Mouse (Mus musculus) CH12.LX (cell line): ENCODE results near the gene Gm4969.

ENCODE experiments used
- CTCF ChIP-seq, 2 experiments: IDR thresholded peaks in 1 of 2; conservative IDR thresholded peaks in 1 of 2; 2 replicates each; pipeline ENCODE4 v1.5.1; 2011 to 2012; ENCODE audit warnings: low read depth in 2 of 2, low read length in 2 of 2, improper control_type of control experiment in 1 of 2, inconsistent platforms in 1 of 2, mild to moderate bottlenecking in 1 of 2, moderate library complexity in 1 of 2
- EP300 ChIP-seq: IDR thresholded peaks from 2 replicates; pipeline ENCODE4 v1.6.1; 2011; ENCODE audit warnings: low read length, improper control_type of control experiment
- ETS1 ChIP-seq: conservative IDR thresholded peaks from 2 replicates; pipeline ENCODE4 v1.6.1; 2012; ENCODE audit warnings: low read depth, mild to moderate bottlenecking, inconsistent platforms, low read length, improper control_type of control experiment, moderate library complexity
- IRF4 ChIP-seq: IDR thresholded peaks from 2 replicates; pipeline ENCODE4 v1.6.1; 2014; ENCODE audit warnings: low read depth, mild to moderate bottlenecking, inconsistent platforms, low read length, improper control_type of control experiment
- JUND ChIP-seq: conservative IDR thresholded peaks from 2 replicates; pipeline ENCODE4 v1.6.1; 2011; ENCODE audit warnings: low read depth, low read length, improper control_type of control experiment
- MAFK ChIP-seq: IDR thresholded peaks from 2 replicates; pipeline ENCODE4 v1.6.1; 2011; ENCODE audit warnings: low read length, improper control_type of control experiment; ENCODE audit not compliant: insufficient replicate concordance
- MAX ChIP-seq: IDR thresholded peaks from 2 replicates; pipeline ENCODE4 v1.6.1; 2011; ENCODE audit warnings: low read length, improper control_type of control experiment
- POLR2A ChIP-seq: IDR thresholded peaks from 2 replicates; pipeline ENCODE4 v1.6.1; 2011; ENCODE audit warnings: low read depth, mild to moderate bottlenecking, improper control_type of control experiment, low read length
- POLR2AphosphoS2 ChIP-seq: IDR thresholded peaks from 2 replicates; pipeline ENCODE4 v1.6.1; 2011; ENCODE audit warnings: low read depth, low read length, improper control_type of control experiment
- RCOR1 ChIP-seq: conservative IDR thresholded peaks from 2 replicates; pipeline ENCODE4 v1.6.1; 2012; ENCODE audit warnings: low read depth, mild to moderate bottlenecking, inconsistent platforms, low read length, improper control_type of control experiment
- SIN3A ChIP-seq: IDR thresholded peaks from 2 replicates; pipeline ENCODE4 v1.6.1; 2012; ENCODE audit warnings: low read length, improper control_type of control experiment, inconsistent platforms
- TBP ChIP-seq: conservative IDR thresholded peaks from 2 replicates; pipeline ENCODE4 v1.6.1; 2011; ENCODE audit warnings: low read depth, low read length, improper control_type of control experiment
- USF1 ChIP-seq: IDR thresholded peaks from 2 replicates; pipeline ENCODE4 v1.6.1; 2014; ENCODE audit warnings: low read depth, mild to moderate bottlenecking, inconsistent platforms, low read length, improper control_type of control experiment
- ZMIZ1 ChIP-seq: IDR thresholded peaks from 2 replicates; pipeline ENCODE4 v1.6.1; 2012; ENCODE audit warnings: low read depth, mild to moderate bottlenecking, inconsistent platforms, low read length, improper control_type of control experiment

- TF ChIP-seq SIN3A (no peak), CTCF (conservative IDR thresholded peaks at IDR 0.05 in 1 of 2, IDR thresholded peaks at IDR 0.05 in 1 of 2; ENCODE audit: low read depth in 2 of 2, low read length in 2 of 2) (no peak), POLR2A (no peak), ETS1 (no peak), MAFK (no peak), ZMIZ1 (no peak), POLR2AphosphoS2 (no peak), RCOR1 (no peak), EP300 (no peak), TBP (no peak), IRF4 (no peak), MAX (no peak), USF1 (no peak), JUND (no peak)
Measured at GRCm38 (mm10) chr7:19162928-19163327, 44.8 kb upstream of the Gm4969 start.
